Mouse (Mus musculus) liver, postnatal 0 days (tissue): Measurements from ENCODE around the gene Daglb.

Source experiments
- CTCF ChIP-seq: sonication (generic); IDR thresholded peaks from 2 replicates; pipeline ENCODE4 v1.5.1; 2016; ENCODE audit warnings: antibody characterized with exemption, low read depth
- EP300 ChIP-seq: IDR thresholded peaks from 2 replicates; pipeline ENCODE4 v1.6.1; 2016; ENCODE audit warnings: antibody characterized with exemption, low read depth, mild to moderate bottlenecking

GRCm38 (mm10) chr5:143489749-143490342 is 25.5 kb downstream of the Daglb start:
- TF ChIP-seq CTCF (no peak), EP300 (no peak)
